Mouse (Mus musculus): ENCODE results near the gene Socs2.

Gene Socs2

DNA sequence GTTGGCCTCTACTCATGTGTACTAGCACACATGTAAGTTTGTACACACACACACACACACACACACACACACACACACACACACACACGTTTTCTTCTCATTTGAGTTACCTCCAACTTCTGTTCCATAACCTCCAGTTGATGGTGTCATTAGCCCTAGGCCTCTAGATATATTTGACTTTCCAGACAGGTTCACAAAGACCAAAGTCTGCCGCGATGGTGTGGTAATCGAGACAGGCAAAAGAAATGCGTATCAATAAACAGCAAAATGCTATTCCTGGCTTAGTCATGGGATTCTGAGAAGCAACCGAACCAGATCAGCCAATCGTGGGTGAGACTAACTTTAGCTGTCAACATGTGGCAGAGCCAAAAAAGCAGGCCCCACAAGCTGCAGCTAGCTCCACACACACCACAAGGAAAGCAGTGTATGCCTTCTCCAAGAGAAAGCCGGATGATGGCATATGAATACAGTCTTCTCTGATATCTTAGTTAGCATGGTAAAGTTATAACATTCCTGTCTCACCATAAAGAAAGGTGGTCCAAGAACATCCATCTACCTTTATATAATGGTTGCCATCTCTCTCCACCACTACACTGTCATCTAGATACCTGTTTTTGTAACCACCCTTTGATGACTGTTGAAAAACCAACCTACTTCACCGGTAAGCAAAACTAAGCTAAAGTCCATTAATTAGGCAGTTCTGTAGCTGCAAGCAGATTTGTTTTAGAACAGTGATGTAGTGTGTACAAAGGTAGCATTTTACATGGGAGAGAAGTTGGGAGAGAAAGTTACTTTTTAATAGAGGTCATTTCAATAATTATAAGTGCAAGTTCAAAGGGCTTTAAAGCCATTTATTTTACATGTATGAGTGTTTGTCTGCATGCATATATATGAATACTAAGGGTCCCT, 9.5 kb upstream of the Socs2 start:
- ATAC-seq (ENCODE audit: insufficient number of reproducible peaks, low FRiP score, low TSS enrichment): no peak

DNA sequence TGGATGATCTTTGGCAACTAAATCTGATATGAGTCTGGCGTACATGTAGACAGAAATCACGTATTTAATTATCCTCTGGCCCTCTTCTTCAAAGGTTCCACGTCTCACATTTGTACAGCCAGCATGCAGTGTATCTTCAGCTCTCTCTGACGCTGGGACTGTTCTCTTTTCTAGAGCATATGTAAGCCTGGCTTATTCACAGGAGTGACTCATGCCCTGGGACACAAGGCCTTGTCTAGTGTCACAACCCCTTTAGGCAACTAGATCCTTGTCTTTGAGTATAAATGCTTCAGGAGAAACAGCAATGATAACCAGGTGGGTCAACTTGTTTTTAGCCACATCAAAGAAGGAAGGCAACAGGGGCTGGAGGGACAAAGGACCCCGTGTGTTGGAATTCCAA, 5.7 kb upstream of the Socs2 start:
- ATAC-seq (ENCODE audit: insufficient number of reproducible peaks, low FRiP score, low TSS enrichment): no peak

DNA sequence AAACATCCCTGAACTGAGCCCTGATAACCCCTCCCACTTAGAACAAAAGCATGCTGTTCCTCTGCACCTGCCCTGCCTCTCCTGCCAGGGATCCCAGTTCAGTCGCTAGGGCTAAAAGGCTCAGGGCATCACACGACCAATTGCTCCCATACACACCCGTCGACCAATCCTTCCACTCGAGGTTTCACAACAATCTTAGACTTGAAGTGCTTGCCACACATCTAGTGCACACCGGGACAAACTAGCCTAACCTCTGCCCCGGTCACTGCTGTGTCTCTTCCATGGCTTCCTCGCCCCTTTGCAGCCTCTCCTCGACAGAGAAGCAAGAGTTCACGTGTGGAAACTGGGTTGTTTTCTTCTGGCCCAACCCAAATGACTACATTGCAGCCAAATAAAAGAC, 3.3 kb upstream of the Socs2 start:
- no peak for ATAC-seq (ENCODE audit: insufficient number of reproducible peaks, low FRiP score, low TSS enrichment)

DNA sequence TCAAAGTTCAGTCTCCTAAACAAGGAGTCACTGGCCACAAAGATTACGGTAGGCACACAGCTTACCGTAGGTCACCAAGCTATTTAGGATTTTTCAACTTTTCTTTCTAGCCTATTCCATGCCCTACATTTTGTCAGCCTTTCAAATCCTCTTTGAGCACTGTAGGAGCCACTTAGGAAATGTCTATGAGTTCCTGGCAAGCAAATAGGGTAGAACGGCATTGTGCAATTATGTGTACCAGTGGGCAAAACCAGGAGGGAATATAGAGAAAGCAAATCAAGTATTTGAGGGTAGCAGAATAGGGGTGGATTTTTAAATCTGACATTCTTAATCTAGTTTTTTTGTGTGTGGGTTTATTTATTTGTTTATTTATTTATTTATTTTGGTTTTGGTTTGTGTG, 2.7 kb upstream of the Socs2 start:
- ATAC-seq (ENCODE audit: insufficient number of reproducible peaks, low FRiP score, low TSS enrichment): no peak

DNA sequence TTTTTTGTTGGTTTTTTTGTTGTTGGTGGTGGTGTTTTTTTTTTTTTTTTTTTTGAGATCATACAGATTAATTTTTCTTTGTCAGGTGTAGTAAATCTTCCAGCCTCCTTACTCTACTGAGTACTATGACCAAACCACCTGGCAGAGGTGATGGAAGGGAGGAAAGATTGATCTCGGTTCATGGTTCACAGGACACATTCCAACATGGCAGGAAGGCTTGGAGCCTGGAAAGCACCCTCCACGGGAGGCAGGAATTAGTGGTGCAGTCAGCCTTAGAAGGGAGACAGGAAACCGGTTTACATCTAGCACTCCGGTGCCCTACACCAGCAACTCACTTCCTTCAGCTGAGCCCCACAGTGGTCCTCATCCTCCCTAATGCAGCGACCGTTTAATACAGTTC, 1.7 kb upstream of the Socs2 start:
- no peak for ATAC-seq (ENCODE audit: insufficient number of reproducible peaks, low FRiP score, low TSS enrichment)

DNA sequence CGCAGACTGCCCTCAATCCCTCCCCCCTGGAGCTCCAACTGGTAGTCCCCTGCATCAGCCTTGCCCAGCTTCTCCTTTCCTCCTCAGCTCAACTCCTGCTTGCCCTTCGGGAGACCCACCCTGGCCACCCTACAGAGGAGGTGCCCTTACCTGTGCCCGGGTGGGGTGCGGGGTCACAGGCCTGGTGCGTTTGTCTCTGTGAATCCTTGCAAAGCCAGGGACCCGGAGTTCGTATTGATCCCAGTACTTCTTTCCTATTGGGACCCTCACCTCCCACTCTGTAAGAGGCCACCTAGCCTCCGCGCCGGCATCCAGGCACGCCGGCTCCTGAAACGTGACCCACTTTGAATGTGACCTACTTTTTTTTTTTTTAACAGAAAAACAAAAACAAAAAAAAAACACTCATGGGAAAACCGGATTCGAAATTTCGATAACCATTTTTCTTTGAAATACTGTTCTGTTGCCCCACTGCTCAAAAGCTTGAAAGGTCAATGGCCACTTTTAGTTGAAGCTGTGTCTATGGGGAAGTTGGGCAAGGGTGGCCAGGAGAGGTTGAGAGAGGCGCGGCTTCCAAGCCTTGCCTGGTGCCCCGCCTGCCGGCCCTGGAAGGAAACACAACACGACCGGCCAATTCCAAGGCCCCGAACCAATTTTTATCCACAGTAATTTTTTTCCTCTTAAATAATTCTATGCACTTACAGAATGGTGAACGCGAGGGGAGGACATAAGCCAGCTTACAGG, 686 bp upstream of the Socs2 start:
- ATAC-seq (ENCODE audit: insufficient number of reproducible peaks, low FRiP score, low TSS enrichment): peak; percentile 45; the same call in 1 of the 2 replicates

DNA sequence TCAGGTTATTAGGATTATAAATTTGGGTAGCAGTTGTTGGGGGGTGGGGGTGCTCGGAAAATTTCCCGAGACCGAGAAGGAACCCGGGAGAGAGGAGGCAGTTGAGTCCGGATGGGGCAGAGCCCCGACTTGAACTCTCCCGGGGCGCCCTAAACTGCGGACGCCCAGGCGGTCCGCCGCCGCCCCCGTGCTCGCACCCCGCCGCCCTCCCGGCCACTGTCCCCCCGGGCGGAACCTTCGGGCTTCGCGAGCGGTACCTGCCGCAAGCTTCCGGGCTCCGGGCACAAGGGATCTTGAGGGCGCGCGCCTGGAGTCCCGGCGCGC, 657 bp downstream of the Socs2 start:
- ATAC-seq (ENCODE audit: insufficient number of reproducible peaks, low FRiP score, low TSS enrichment): no peak

DNA sequence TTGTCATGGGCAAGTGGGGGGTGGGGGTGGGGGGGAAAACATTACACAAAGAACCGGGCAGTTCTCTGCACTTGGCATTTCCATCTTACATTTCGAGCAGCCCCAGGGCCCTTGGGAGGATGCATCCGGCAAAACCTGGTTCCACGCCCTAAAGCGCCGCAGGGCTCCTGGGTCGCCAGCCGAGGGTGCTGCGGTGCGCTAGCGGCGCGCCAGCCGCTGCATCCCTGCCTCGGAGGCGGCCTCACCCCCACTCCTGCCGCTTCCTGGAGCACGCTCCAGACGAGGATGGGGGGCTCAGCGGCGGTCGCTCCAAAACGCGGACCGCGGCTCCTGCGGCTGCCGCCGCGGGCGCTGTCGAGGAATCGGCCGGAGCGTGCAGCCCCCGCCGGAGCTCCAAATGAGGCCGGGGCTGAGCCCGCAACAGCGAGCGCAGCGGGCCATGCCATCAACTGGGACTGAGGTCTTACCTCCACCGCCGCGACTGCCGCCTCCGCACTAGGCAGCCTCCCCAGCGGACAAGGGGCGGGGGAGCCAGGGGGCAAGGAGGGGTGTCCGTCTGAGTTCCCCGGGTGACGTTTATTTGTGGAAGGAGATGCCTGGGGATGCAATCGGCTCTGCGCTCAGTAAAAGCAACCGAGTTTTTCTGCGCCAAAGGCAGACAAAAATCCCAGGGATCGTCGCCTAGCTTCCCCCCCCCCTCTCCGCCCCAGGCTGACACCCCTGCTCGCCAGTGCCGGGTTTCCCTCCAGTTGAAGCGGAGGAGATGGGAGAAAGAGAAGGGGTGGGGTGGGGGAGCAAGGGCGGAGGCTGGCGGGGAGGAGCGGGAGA, 1.2 kb downstream of the Socs2 start:
- ATAC-seq (ENCODE audit: insufficient number of reproducible peaks, low FRiP score, low TSS enrichment): no peak

DNA sequence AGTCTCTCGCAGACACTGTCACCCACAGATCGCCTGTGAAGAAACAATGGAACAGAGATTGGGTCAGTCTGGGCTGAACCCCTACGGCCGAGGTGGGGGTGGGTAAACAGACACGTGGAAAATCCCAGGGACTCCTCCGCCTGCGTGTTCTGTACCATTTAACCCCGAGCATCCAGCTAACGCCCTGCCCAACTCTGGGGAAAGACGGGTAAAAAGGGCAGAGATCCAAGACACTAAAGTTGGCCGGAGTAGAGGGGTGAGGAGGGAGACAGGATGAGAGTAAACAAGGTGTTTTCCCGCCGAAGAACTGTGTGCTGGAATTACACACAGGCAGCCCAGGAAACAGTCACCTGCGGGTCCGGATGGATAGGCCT, 1.8 kb downstream of the Socs2 start:
- no peak for ATAC-seq (ENCODE audit: insufficient number of reproducible peaks, low FRiP score, low TSS enrichment)

DNA sequence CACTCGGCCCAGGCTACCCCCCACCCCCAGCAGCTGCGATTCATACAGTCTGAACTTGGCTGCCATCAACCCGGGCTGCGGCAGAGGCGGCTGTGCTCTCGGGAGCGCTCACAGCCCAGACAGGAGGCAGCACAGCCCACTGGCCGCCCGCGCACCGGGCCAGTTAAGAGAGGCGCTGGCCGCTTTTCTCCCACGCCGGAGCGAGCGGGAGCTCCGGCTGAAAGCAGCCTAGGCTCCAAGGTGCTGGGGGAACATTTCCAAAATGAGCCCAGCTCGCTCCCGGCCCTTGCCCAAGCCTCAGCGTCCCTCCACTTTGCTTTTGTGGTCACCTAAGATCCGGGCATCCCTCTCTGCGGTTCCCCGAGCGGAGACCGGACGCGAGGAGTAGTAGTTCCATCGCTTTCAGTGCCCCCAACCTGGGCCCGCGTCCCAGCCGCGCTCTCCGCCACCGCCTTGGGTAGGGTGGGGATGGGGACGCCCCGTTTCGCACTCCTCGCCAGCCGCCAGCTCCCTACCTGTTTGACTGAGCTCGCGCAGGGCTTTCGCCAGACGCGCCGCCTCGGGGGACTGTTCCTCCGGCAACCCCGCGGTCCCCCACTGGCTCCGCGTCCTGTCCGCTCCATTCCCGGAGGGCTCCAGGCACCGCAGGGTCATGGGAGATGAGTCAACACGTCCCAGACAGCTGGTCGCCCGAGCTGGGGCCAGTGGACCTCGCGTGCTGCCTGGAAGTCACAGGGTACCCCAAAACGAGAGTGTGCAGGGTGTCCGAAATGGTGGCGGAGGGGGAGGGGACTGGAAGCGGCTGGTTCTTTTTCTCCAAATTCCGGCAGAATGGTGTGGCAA, 2.4 kb downstream of the Socs2 start:
- no peak for ATAC-seq (ENCODE audit: insufficient number of reproducible peaks, low FRiP score, low TSS enrichment)

DNA sequence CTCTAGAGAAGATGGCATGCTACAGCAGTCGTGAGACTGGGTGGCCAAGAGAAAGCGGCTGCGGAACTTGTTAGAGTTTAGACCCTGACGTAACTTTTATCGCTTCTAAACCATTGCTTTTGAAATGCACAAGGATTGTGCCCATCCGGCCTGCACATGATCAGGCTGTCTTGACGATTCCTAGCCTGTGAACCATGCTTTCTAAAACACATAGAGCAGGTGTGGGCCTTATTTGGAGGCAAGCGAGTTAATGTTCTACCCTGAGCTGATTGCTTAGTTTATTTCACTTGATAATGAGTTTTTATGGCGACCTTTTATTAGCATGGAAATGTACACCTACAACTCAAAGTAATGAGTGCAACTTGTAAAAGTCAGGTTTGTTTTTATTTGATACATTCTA, 5.8 kb downstream of the Socs2 start:
- ATAC-seq (ENCODE audit: insufficient number of reproducible peaks, low FRiP score, low TSS enrichment): no peak

DNA sequence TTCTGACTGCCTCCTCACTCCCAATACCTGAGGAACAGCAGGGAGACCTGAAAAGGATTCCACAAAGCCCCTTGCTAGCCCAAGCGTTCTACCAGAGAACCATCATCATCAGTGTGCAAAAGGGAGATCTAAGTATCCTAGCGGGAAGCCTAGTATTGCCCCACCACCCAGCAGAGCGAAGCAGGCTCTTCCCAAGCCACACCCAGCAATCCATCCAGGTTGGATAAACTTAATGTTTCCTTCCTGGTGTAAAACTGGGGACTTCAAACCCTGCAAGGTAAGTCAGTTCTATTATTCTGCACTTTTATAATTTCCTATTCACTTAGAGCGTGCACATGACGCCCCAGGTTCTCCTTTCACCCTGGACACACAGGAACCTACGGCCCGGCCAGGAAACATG, 6.3 kb downstream of the Socs2 start:
- no peak for ATAC-seq (ENCODE audit: insufficient number of reproducible peaks, low FRiP score, low TSS enrichment)

DNA sequence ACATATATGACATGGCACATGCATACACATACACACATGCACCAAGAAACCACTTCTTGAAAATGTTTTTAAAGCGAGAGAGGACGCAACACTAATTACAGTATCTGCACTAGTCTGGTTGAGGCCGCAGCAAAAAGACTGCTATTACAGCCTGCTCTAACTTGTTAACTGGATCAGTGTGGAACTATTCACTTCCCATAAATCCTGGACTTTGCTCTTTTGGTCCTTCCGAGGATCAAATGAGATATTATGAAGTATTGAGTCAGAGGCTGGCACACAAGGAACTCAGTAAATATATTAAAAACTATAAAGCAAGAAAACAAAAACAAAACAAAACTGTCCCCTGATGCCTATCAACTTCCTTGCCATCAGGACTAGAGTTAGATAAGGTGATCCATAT, 6.8 kb downstream of the Socs2 start:
- ATAC-seq (ENCODE audit: insufficient number of reproducible peaks, low FRiP score, low TSS enrichment): no peak

DNA sequence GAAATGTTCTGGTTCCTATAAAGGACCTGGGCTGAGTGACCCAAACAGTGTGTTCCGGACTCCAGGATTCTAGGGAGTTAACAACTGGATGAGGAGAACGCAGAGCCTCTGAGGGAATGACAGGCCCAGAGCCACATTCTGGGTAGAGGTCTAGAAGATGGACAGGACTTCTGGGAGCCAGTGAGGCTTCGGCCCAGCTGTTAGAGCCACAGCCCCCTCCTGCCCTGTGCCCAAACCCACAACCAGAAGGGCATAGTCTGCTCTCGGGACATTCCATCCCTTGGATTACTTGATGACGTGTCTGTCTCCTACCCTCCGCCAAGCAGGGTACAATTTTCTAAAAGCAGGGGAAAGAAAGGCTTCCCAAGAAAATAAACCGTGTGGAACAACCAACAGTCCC, 7.8 kb downstream of the Socs2 start:
- no peak for ATAC-seq (ENCODE audit: insufficient number of reproducible peaks, low FRiP score, low TSS enrichment)

DNA sequence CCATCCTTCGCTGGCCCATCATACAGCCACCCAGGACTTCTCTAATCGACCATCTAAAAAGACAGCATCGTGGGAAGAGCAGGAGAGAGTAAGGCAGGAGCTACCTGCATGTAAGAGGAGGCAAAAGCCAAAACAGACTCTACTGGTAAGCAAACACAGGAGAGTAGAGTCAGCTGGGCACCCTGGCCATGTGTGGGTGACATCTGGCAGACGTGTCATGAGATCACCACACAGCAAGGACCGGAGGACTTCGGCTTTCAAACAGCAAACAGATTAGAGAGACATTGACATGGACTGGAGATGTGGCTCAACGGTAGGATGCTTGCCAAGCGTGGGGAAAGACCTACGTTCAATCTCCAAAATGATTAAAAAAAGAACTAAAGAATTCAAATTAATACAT, 8.5 kb downstream of the Socs2 start:
- no peak for ATAC-seq (ENCODE audit: insufficient number of reproducible peaks, low FRiP score, low TSS enrichment)

DNA sequence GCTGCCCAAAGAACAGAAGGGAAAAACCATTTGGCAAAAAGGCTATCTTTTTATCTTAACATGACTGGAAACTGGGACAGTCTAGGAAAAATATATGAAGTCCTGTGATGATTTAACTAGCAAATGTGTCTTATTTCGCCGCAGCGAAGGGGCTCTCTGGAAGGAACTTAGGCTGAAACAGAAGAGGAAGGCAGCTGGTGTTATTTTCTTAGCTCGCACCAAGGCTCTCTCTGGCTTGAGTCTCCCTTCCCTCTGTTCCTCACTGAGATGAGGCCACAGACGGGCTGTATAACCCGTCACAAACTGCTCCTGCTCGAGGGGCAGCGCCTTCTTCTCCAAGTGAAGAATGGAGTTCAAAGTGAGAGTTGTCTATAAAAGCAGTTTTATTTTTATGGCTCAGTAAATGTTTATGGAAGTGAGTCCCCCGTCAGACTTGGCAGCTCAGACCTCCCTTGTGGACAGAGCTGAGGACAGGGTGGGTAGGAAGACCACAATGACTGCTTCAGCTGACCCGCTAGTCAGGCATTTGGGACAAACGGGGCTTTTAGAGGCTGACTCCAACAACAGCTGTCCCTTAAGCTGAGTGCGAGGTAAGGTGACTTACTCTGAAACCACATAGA, 9.3 kb downstream of the Socs2 start:
- no peak for ATAC-seq (ENCODE audit: insufficient number of reproducible peaks, low FRiP score, low TSS enrichment)

DNA sequence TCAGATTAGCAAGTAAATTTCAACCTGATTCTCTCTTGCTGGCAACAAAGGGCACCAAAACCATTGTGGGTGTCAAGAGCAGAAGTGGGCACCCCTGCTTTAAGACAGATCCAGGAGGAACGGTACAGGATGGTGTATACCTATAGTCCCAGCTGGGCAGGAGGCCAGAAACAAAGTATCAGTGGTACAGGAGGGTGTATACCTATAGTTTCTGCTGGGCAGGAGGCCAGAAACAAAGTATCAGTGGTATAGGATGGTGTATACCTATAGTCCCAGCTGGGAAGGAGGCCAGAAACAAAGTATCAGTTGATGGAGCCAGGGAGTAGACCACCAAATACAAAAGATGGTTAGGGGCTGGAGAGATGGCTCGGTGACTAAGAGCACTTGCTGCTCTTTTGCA, 12.2 kb downstream of the Socs2 start:
- no peak for ATAC-seq (ENCODE audit: insufficient number of reproducible peaks, low FRiP score, low TSS enrichment)

DNA sequence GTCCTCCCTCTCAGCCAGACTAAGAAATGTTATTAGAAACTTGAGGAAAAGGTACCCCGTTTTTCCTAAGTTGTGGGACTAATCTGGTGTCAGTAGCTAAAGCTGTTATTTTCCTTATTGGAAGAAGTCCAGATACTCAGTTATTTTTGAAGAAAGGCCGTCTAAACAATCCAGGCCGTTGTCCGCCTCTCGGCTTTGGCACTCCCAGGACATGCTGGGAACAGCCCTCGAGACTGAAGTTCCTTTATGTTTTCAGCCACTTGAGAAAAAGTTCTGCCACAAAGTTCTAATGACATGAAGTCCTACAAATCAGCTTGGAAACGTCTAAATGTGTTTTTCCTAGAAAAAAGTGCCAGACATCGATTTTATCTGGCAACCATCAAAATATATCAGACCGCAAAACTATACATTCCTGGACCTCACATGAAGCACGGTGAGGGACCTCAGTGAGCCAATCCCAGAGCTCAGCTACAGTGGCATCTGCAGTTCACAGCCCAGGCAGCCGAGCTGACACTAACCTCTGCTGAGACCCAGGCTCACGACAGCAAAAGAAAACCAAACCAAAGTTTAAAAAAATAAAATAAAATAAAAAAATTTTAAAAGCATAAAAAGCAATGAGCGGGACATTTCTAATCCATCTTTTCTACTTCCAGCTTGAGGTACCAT, 17.2 kb downstream of the Socs2 start:
- no peak for ATAC-seq (ENCODE audit: insufficient number of reproducible peaks, low FRiP score, low TSS enrichment)

DNA sequence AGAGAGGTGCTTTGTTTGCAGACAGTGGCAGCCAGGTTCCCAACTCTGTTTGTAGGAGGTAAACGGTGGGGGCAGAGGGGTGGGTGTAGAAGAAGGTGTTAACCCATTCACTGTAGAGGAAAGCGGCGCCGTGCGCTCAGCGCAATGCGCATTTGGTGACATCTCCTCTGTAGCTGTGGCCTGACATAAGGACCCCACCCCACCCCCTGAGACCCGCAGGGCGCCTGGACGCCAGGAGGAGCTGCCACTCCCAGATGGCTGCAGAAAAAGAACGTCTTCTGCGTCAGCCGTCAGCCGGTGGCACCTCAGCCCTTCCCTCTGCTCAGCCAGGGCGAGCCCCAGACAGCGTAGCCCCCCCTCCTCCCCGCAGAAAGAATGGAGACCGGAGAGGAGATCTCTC, 18.5 kb downstream of the Socs2 start:
- no peak for ATAC-seq (ENCODE audit: insufficient number of reproducible peaks, low FRiP score, low TSS enrichment)

Measured in cerebellum, adult (tissue).